Mouse (Mus musculus) hindbrain, embryonic 15.5 days (tissue): Measurements from ENCODE around the gene Ramp3. TPM values are rescaled to one million over a fixed set of nuclear protein-coding genes. Genes with fewer than 3 reads are reported as not detected.

Source experiments
- ATAC-seq: fragments of 200-750 bp; cut with Nextera tagmentation; 2 replicates; pipeline ENCODE4 v1.8.0; 2017; ENCODE audit warnings: low read depth, moderate number of reproducible peaks, moderate TSS enrichment; ENCODE audit not compliant: low FRiP score
- H3K27ac ChIP-seq: fragments of 300-500 bp; sonication (generic); replicated peaks from 2 replicates; pipeline ENCODE4 v1.5.1; 2015; ENCODE audit warnings: mild to moderate bottlenecking, inconsistent platforms
- H3K27me3 ChIP-seq: fragments of 300-500 bp; sonication (generic); 2 replicates; pipeline ENCODE4 v1.6.1; 2015; ENCODE audit warnings: control low read depth, inconsistent platforms
- H3K36me3 ChIP-seq: fragments of 300-500 bp; sonication (generic); 2 replicates; pipeline ENCODE4 v1.6.1; 2015; ENCODE audit warnings: control low read depth, inconsistent platforms
- H3K4me1 ChIP-seq: fragments of 300-500 bp; sonication (generic); replicated peaks from 2 replicates; pipeline ENCODE4 v1.6.1; 2015; ENCODE audit warnings: control low read depth, inconsistent platforms
- H3K4me2 ChIP-seq: fragments of 300-500 bp; sonication (generic); 2 replicates; pipeline ENCODE4 v1.6.1; 2015; ENCODE audit warnings: moderate library complexity, mild to moderate bottlenecking, inconsistent platforms
- H3K4me3 ChIP-seq: fragments of 300-500 bp; sonication (generic); 2 replicates; pipeline ENCODE4 v1.5.1; 2015; ENCODE audit warnings: mild to moderate bottlenecking, inconsistent platforms
- H3K9ac ChIP-seq: fragments of 300-500 bp; sonication (generic); 2 replicates; pipeline ENCODE4 v1.6.1; 2015; ENCODE audit warnings: inconsistent platforms
- H3K9me3 ChIP-seq: fragments of 300-500 bp; sonication (generic); 2 replicates; pipeline ENCODE4 v1.6.1; 2016; ENCODE audit warnings: control low read depth, inconsistent platforms
- WGBS: fragments of 180-500 bp; shearing (Covaris S2); methylation state at CpG from one replicate; pipeline ENCODE4 v1.1.7; 2015; 5-methylcytosine and 5-hydroxymethylcytosine counted together
- polyA plus RNA-seq: library from polyadenylated mRNA; unstranded; fragments of >200 nt; fragmentation: Nextera tagmentation; extraction: Ambion mirVana; gene quantifications from 2 replicates; pipeline ENCODE4 v1.2.1, GENCODE M21; 2015

Gene Ramp3
- polyA plus RNA-seq, 1 experiment from 2014 or later, result 22.9 TPM

- H3K9me3 ChIP-seq, result no peaks in the 10 kb centered on the region
- no peak overlapping the region for H3K4me2 ChIP-seq
- H3K36me3 ChIP-seq, result no peaks in the 10 kb centered on the region
- H3K4me3 ChIP-seq, result no peak overlapping the region
- H3K4me1 ChIP-seq, result no peaks in the 10 kb centered on the region
- no peak overlapping the region for H3K27ac ChIP-seq
- WGBS, result 72% methylated on average over 10 of the region's 10 CpGs
- H3K27me3 ChIP-seq, result no peaks in the 10 kb centered on the region
- no peak overlapping the region for H3K9ac ChIP-seq
- ATAC-seq, result no peak
These were observed 40.0 kb downstream of the Ramp3 start for GRCm38 (mm10) chr11:6698281-6698680.

GRCm38 (mm10) chr11:6702258-6702657 is 43.9 kb downstream of the Ramp3 start:
- Histone ChIP-seq H3K4me1 (no peaks in the 10 kb centered on the region), H3K27ac (no peak overlapping the region), H3K36me3 (no peaks in the 10 kb centered on the region), H3K9me3 (no peaks in the 10 kb centered on the region), H3K27me3 (no peaks in the 10 kb centered on the region), H3K4me3 (no peak overlapping the region), H3K9ac (no peak overlapping the region), H3K4me2 (no peak overlapping the region)
- ATAC-seq, result no peak
- 73% methylated on average over 3 of the region's 3 CpGs for WGBS

GRCm38 (mm10) chr11:6704851-6705250 is 46.5 kb downstream of the Ramp3 start:
- Histone ChIP-seq H3K36me3 (no peaks in the 10 kb centered on the region), H3K4me3 (no peak overlapping the region), H3K27ac (no peak overlapping the region), H3K9ac (no peak overlapping the region), H3K9me3 (no peaks in the 10 kb centered on the region), H3K27me3 (no peaks in the 10 kb centered on the region), H3K4me2 (no peak overlapping the region), H3K4me1 (no peaks in the 10 kb centered on the region)
- no peak for ATAC-seq
- whole genome bisulfite sequencing, result 80% methylated on average over 6 of the region's 6 CpGs

- ATAC-seq, result no peak
- H3K4me1 ChIP-seq, result no peaks in the 10 kb centered on the region
- no peaks in the 10 kb centered on the region for H3K36me3 ChIP-seq
- no peaks in the 10 kb centered on the region for H3K9me3 ChIP-seq
- H3K4me2 ChIP-seq, result no peak overlapping the region
- no peak overlapping the region for H3K27ac ChIP-seq
- H3K27me3 ChIP-seq, result no peaks in the 10 kb centered on the region
- WGBS, result 54% methylated on average over 5 of the region's 5 CpGs
- no peak overlapping the region for H3K4me3 ChIP-seq
- H3K9ac ChIP-seq, result no peak overlapping the region
These were observed 47.2 kb downstream of the Ramp3 start for GRCm38 (mm10) chr11:6705516-6705915.

- Histone ChIP-seq H3K27me3 (no peaks in the 10 kb centered on the region), H3K4me1 (no peaks in the 10 kb centered on the region), H3K9me3 (no peaks in the 10 kb centered on the region), H3K27ac (no peak overlapping the region), H3K36me3 (no peaks in the 10 kb centered on the region), H3K9ac (no peak overlapping the region), H3K4me3 (no peak overlapping the region), H3K4me2 (no peak overlapping the region)
- no peak for ATAC-seq
- WGBS, result 94% methylated on average over 13 of the region's 13 CpGs
These were observed 48.5 kb downstream of the Ramp3 start for GRCm38 (mm10) chr11:6706796-6707195.

- no peak overlapping the region for H3K27ac ChIP-seq
- no peak overlapping the region for H3K9ac ChIP-seq
- H3K36me3 ChIP-seq, result no peaks in the 10 kb centered on the region
- H3K4me3 ChIP-seq, result no peak overlapping the region
- ATAC-seq, result no peak
- H3K27me3 ChIP-seq, result no peaks in the 10 kb centered on the region
- 93% methylated on average over 7 of the region's 7 CpGs for WGBS
- no peak overlapping the region for H3K4me2 ChIP-seq
- H3K9me3 ChIP-seq, result no peaks in the 10 kb centered on the region
- no peaks in the 10 kb centered on the region for H3K4me1 ChIP-seq
These were observed 50.1 kb downstream of the Ramp3 start for GRCm38 (mm10) chr11:6708437-6708836.

GRCm38 (mm10) chr11:6710409-6710808 is 52.1 kb downstream of the Ramp3 start:
- Histone ChIP-seq H3K36me3 (no peaks in the 10 kb centered on the region), H3K27me3 (no peaks in the 10 kb centered on the region), H3K9me3 (no peaks in the 10 kb centered on the region), H3K4me1 (no peaks in the 10 kb centered on the region), H3K4me3 (no peak overlapping the region), H3K27ac (no peak overlapping the region), H3K4me2 (no peak overlapping the region), H3K9ac (no peak overlapping the region)
- 87% methylated on average over 2 of the region's 2 CpGs for WGBS
- ATAC-seq, result no peak

GRCm38 (mm10) chr11:6720746-6721145 is 62.4 kb downstream of the Ramp3 start:
- no peaks in the 10 kb centered on the region for H3K27me3 ChIP-seq
- H3K9ac ChIP-seq, result no peak overlapping the region
- WGBS, result 93% methylated on average over 5 of the region's 5 CpGs
- no peak for ATAC-seq
- H3K36me3 ChIP-seq, result no peaks in the 10 kb centered on the region
- H3K4me1 ChIP-seq, result no peaks in the 10 kb centered on the region
- H3K27ac ChIP-seq, result no peak overlapping the region
- no peaks in the 10 kb centered on the region for H3K9me3 ChIP-seq
- no peak overlapping the region for H3K4me2 ChIP-seq
- no peak overlapping the region for H3K4me3 ChIP-seq

- H3K27ac ChIP-seq, result no peak overlapping the region
- no peaks in the 10 kb centered on the region for H3K4me1 ChIP-seq
- no peak overlapping the region for H3K4me3 ChIP-seq
- H3K9ac ChIP-seq, result no peak overlapping the region
- 92% methylated on average over 5 of the region's 5 CpGs for WGBS
- H3K27me3 ChIP-seq, result no peaks in the 10 kb centered on the region
- no peaks in the 10 kb centered on the region for H3K9me3 ChIP-seq
- H3K4me2 ChIP-seq, result no peak overlapping the region
- H3K36me3 ChIP-seq, result no peaks in the 10 kb centered on the region
- ATAC-seq, result no peak
These were observed 68.6 kb downstream of the Ramp3 start for GRCm38 (mm10) chr11:6726921-6727320.

Other genes with a start within 250 kb of the Ramp3 start
- 4,085 and 4,343 TPM in 2 replicates for gene Ppia, start 243.1 kb upstream of the Ramp3 start, polyA plus RNA-seq
- 259 and 323 TPM in 2 replicates for gene H2afv, start 214.1 kb upstream of the Ramp3 start, polyA plus RNA-seq
- 10.7 and 11.0 TPM in 2 replicates for gene Purb, start 182.6 kb upstream of the Ramp3 start, polyA plus RNA-seq
- 0.39 and 0.54 TPM in 2 replicates for gene Myo1g, start 137.6 kb upstream of the Ramp3 start, polyA plus RNA-seq
- gene Ccm2, start 111.6 kb upstream of the Ramp3 start, polyA plus RNA-seq, result 92.2 and 95.9 TPM in 2 replicates
- 85.3 and 89.8 TPM in 2 replicates for gene Nacad, start 52.5 kb upstream of the Ramp3 start, polyA plus RNA-seq
- 31.8 and 33.0 TPM in 2 replicates for gene Tbrg4, start 32.5 kb upstream of the Ramp3 start, polyA plus RNA-seq
- not detected in 2 replicates for gene Wap, start 19.9 kb upstream of the Ramp3 start, polyA plus RNA-seq
- not detected in 2 replicates for gene Gm11983, start 179.1 kb downstream of the Ramp3 start, polyA plus RNA-seq